Mouse (Mus musculus): ENCODE measurements around the gene Fgd6.

DNA sequence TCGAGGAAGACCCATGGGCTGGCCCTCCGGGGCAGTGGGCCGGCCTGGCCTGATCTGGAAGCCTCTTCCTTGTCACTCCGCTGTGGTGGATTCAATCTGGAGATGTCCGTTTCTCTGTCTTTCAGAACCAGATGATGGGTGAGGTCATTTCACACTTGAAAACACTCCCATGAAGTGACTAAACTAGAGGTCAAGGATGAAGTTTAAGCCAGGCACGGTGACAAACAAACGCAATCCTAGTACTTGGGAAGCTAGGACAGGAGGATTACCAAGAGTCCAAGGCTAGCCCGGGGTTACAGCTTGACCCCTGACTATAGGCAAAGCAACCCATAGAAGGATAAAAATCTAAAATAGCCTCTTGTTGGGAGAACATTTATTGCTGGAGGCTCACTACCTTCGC is 84.9 kb downstream of the Fgd6 start:
- TF ChIP-seq POLR2A (IDR thresholded peaks at IDR 0.05; ENCODE audit: control insufficient read depth, extremely low read depth, insufficient read depth, low read length, poor library complexity) (no peak), CTCF (IDR thresholded peaks at IDR 0.05; ENCODE audit: borderline replicate concordance, control insufficient read depth, extremely low read depth, insufficient read depth, low read length, poor library complexity) (no peak)
